Comparison of ENCODE assay signal across 9 mouse cellular contexts in genomic region chr3:90065553-90065952, GRCm38 (mm10). TPM values are rescaled to one million over a fixed set of nuclear protein-coding genes. Genes with fewer than 3 reads are reported as not detected.
DNase-seq lines count a peak whose midpoint lies in the region; ATAC-seq lines count a peak whose summit lies in the region.
"Had no signal": no experiment of that assay in that cellular context is flagged by ENCODE, and none has a peak within 500 bp of the region (broad histone marks: within the 10 kb centered on the region; RNA-seq: fewer than 3 reads in every experiment).

No protein-coding gene starts in this region.

- H3K4me2 ChIP-seq in forebrain, embryonic 11.5 days (ENCODE audit: low read depth, low read length, severe bottlenecking): no peak overlapping the region
- H3K4me2 ChIP-seq in forebrain, embryonic 15.5 days (replicated peaks): no peak overlapping the region
- H3K4me2 ChIP-seq in midbrain, embryonic 13.5 days (replicated peaks): no peak overlapping the region
- H3K4me2 ChIP-seq: neural tube, embryonic 13.5 days had no signal

- H3K27me3 ChIP-seq in forebrain, embryonic 11.5 days (ENCODE audit: control insufficient read depth, insufficient read depth, low read length): no peaks in the 10 kb centered on the region
- no peaks in the 10 kb centered on the region for H3K27me3 ChIP-seq in forebrain, embryonic 15.5 days
- no peaks in the 10 kb centered on the region for H3K27me3 ChIP-seq in midbrain, embryonic 10.5 days (ENCODE audit: low read depth, poor library complexity, severe bottlenecking)
- H3K27me3 ChIP-seq in midbrain, embryonic 13.5 days: no peaks in the 10 kb centered on the region
- H3K27me3 ChIP-seq: neural tube, embryonic 13.5 days had no signal

- DNase-seq in forebrain, embryonic 11.5 days (ENCODE audit: low spot score): peak; percentile 67
- DNase-seq in midbrain, embryonic 10.5 days (ENCODE audit: low spot score): peak; percentile 39
- peak; percentile 70 for DNase-seq in adipocyte (ENCODE audit: low spot score)
- peak; percentile 66 for DNase-seq in lung, postnatal 10 days
- DNase-seq in thymus, postnatal 36 days: peak; percentile 41 to 52

- H3K4me3 ChIP-seq in forebrain, embryonic 11.5 days (ENCODE audit: low read depth, low read length): no peak overlapping the region
- no peak overlapping the region for H3K4me3 ChIP-seq in forebrain, embryonic 15.5 days
- H3K4me3 ChIP-seq in midbrain, embryonic 10.5 days: no peak overlapping the region
- H3K4me3 ChIP-seq in midbrain, embryonic 13.5 days (replicated peaks): no peak overlapping the region
- H3K4me3 ChIP-seq: neural tube, embryonic 13.5 days had no signal

- H3K9me3 ChIP-seq in forebrain, embryonic 11.5 days (ENCODE audit: control insufficient read depth, low read length): no peaks in the 10 kb centered on the region
- no peaks in the 10 kb centered on the region for H3K9me3 ChIP-seq in forebrain, embryonic 15.5 days
- H3K9me3 ChIP-seq in midbrain, embryonic 10.5 days (replicated peaks): no peaks in the 10 kb centered on the region
- H3K9me3 ChIP-seq in midbrain, embryonic 13.5 days: no peaks in the 10 kb centered on the region
- H3K9me3 ChIP-seq: neural tube, embryonic 13.5 days had no signal

- WGBS in forebrain, embryonic 11.5 days: 63% methylated on average over 3 of the region's 3 CpGs
- WGBS in forebrain, embryonic 15.5 days: 63% methylated on average over 3 of the region's 3 CpGs
- 69% methylated on average over 3 of the region's 3 CpGs for WGBS in midbrain, embryonic 10.5 days
- WGBS in midbrain, embryonic 13.5 days: 64% methylated on average over 3 of the region's 3 CpGs

- H3K4me1 ChIP-seq in forebrain, embryonic 11.5 days (replicated peaks; ENCODE audit: control insufficient read depth, insufficient read depth, low read length): no peaks in the 10 kb centered on the region
- H3K4me1 ChIP-seq in forebrain, embryonic 15.5 days: no peaks in the 10 kb centered on the region
- 0 out of 2 replicates have a peak, but pooled peaks cover 3% of the 10 kb centered on the region for H3K4me1 ChIP-seq in midbrain, embryonic 10.5 days
- H3K4me1 ChIP-seq in midbrain, embryonic 13.5 days (replicated peaks): no peaks in the 10 kb centered on the region
- H3K4me1 ChIP-seq: neural tube, embryonic 13.5 days had no signal

- ATAC-seq in forebrain, embryonic 11.5 days (replicated peaks; ENCODE audit: low FRiP score): no peak
- no peak for ATAC-seq in forebrain, embryonic 15.5 days (replicated peaks)
- ATAC-seq in midbrain, embryonic 13.5 days: no peak
- ATAC-seq in granulocyte monocyte progenitor cell, adult 5-6 weeks (replicated peaks; ENCODE audit: poor library complexity, severe bottlenecking): peak; percentile 70

- H3K27ac ChIP-seq in forebrain, embryonic 11.5 days (ENCODE audit: low read depth, low read length): no peak overlapping the region
- no peak overlapping the region for H3K27ac ChIP-seq in forebrain, embryonic 15.5 days (replicated peaks)
- no peak overlapping the region for H3K27ac ChIP-seq in midbrain, embryonic 10.5 days (replicated peaks)
- no peak overlapping the region for H3K27ac ChIP-seq in midbrain, embryonic 13.5 days
- H3K27ac ChIP-seq: neural tube, embryonic 13.5 days had no signal

- H3K9ac ChIP-seq in forebrain, embryonic 11.5 days (ENCODE audit: low read length): no peak overlapping the region
- no peak overlapping the region for H3K9ac ChIP-seq in forebrain, embryonic 15.5 days (replicated peaks)
- no peak overlapping the region for H3K9ac ChIP-seq in midbrain, embryonic 13.5 days (replicated peaks)
- H3K9ac ChIP-seq: neural tube, embryonic 13.5 days had no signal

- H3K36me3 ChIP-seq in forebrain, embryonic 11.5 days (ENCODE audit: control insufficient read depth, insufficient read depth, low read length): no peaks in the 10 kb centered on the region; the same call in 1 of the 2 replicates
- peaks cover 34% of the 10 kb centered on the region for H3K36me3 ChIP-seq in forebrain, embryonic 15.5 days
- H3K36me3 ChIP-seq in midbrain, embryonic 10.5 days: peaks cover 60% of the 10 kb centered on the region
- peaks cover 38% of the 10 kb centered on the region for H3K36me3 ChIP-seq in midbrain, embryonic 13.5 days

RNA-seq across cellular contexts. Expression of gene Tpm3, which starts 6.9 kb away (rescaled TPM):
- polyA plus RNA-seq in forebrain, embryonic 11.5 days (2014; fragmentation: Nextera tagmentation; extraction: Ambion mirVana): 523 and 535 TPM in 2 replicates
- 448 and 450 TPM in 2 replicates for polyA plus RNA-seq in forebrain, embryonic 15.5 days (2015; fragmentation: Nextera tagmentation; extraction: Ambion mirVana)
- 576 and 578 TPM in 2 replicates for polyA plus RNA-seq in midbrain, embryonic 10.5 days (2016; fragmentation: Nextera tagmentation; extraction: Ambion mirVana)
- polyA plus RNA-seq in midbrain, embryonic 13.5 days (2015; fragmentation: Nextera tagmentation; extraction: Ambion mirVana): 396 and 421 TPM in 2 replicates
- 529 and 543 TPM in 2 replicates for total RNA-seq in granulocyte monocyte progenitor cell, adult 5-6 weeks (2014; fragmentation: Nextera tagmentation)
- 806 and 846 TPM in 2 replicates for total RNA-seq in granulocyte monocyte progenitor cell, adult 5-6 weeks (2017)

RNA-seq across cellular contexts. Expression of gene Ubap2l, which starts 13.1 kb away (rescaled TPM):
- 227 and 253 TPM in 2 replicates for polyA plus RNA-seq in forebrain, embryonic 11.5 days (2014; fragmentation: Nextera tagmentation; extraction: Ambion mirVana)
- polyA plus RNA-seq in forebrain, embryonic 15.5 days (2015; fragmentation: Nextera tagmentation; extraction: Ambion mirVana): 149 and 159 TPM in 2 replicates
- 196 and 204 TPM in 2 replicates for polyA plus RNA-seq in midbrain, embryonic 10.5 days (2016; fragmentation: Nextera tagmentation; extraction: Ambion mirVana)
- polyA plus RNA-seq in midbrain, embryonic 13.5 days (2015; fragmentation: Nextera tagmentation; extraction: Ambion mirVana): 169 and 170 TPM in 2 replicates
- total RNA-seq in granulocyte monocyte progenitor cell, adult 5-6 weeks (2014; fragmentation: Nextera tagmentation): 242 and 252 TPM in 2 replicates
- total RNA-seq in granulocyte monocyte progenitor cell, adult 5-6 weeks (2017): 124 and 135 TPM in 2 replicates

RNA-seq across cellular contexts. Expression of gene 4933434E20Rik, which starts 14.1 kb away (rescaled TPM):
- polyA plus RNA-seq in forebrain, embryonic 11.5 days (2014; fragmentation: Nextera tagmentation; extraction: Ambion mirVana): 183 and 211 TPM in 2 replicates
- polyA plus RNA-seq in forebrain, embryonic 15.5 days (2015; fragmentation: Nextera tagmentation; extraction: Ambion mirVana): 215 and 217 TPM in 2 replicates
- polyA plus RNA-seq in midbrain, embryonic 10.5 days (2016; fragmentation: Nextera tagmentation; extraction: Ambion mirVana): 235 and 237 TPM in 2 replicates
- 241 and 251 TPM in 2 replicates for polyA plus RNA-seq in midbrain, embryonic 13.5 days (2015; fragmentation: Nextera tagmentation; extraction: Ambion mirVana)
- total RNA-seq in granulocyte monocyte progenitor cell, adult 5-6 weeks (2014; fragmentation: Nextera tagmentation): 35.2 and 45.3 TPM in 2 replicates
- 49.6 and 63.6 TPM in 2 replicates for total RNA-seq in granulocyte monocyte progenitor cell, adult 5-6 weeks (2017)

RNA-seq across cellular contexts. Expression of gene Nup210l, which starts 38.4 kb away (rescaled TPM):
- polyA plus RNA-seq in forebrain, embryonic 11.5 days (2014; fragmentation: Nextera tagmentation; extraction: Ambion mirVana): 0.67 and 0.88 TPM in 2 replicates
- 0.23 and 0.29 TPM in 2 replicates for polyA plus RNA-seq in forebrain, embryonic 15.5 days (2015; fragmentation: Nextera tagmentation; extraction: Ambion mirVana)
- polyA plus RNA-seq in midbrain, embryonic 10.5 days (2016; fragmentation: Nextera tagmentation; extraction: Ambion mirVana): 0.43 and 0.62 TPM in 2 replicates
- polyA plus RNA-seq in midbrain, embryonic 13.5 days (2015; fragmentation: Nextera tagmentation; extraction: Ambion mirVana): 0.34 and 0.45 TPM in 2 replicates
- 0.28 and 1.8 TPM in 2 replicates for total RNA-seq in granulocyte monocyte progenitor cell, adult 5-6 weeks (2014; fragmentation: Nextera tagmentation)
- 0.31 and 0.52 TPM in 2 replicates for total RNA-seq in granulocyte monocyte progenitor cell, adult 5-6 weeks (2017)
